Mouse (Mus musculus) forebrain, embryonic 10.5 days (tissue): ENCODE measurements around the gene Panx2. TPM values are rescaled to one million over a fixed set of nuclear protein-coding genes. Genes with fewer than 3 reads are reported as not detected.

ENCODE experiments used
- DNase-seq: peaks from one replicate; pipeline ENCODE4 v3.0.0-alpha.2; 2017; ENCODE audit warnings: low spot score; ENCODE audit errors: extremely low spot score
- H3K27ac ChIP-seq: fragments of 300-500 bp; sonication (generic); 2 replicates; pipeline ENCODE4 v1.5.1; 2016; ENCODE audit warnings: mild to moderate bottlenecking
- H3K27me3 ChIP-seq: fragments of 300-500 bp; sonication (generic); 2 replicates; pipeline ENCODE4 v1.6.1; 2016; ENCODE audit warnings: mild to moderate bottlenecking; ENCODE audit not compliant: poor library complexity, severe bottlenecking
- H3K36me3 ChIP-seq: fragments of 300-500 bp; sonication (generic); replicated peaks from 2 replicates; pipeline ENCODE4 v1.6.1; 2016; ENCODE audit warnings: mild to moderate bottlenecking, moderate library complexity
- H3K4me1 ChIP-seq: fragments of 300-500 bp; sonication (generic); 2 replicates; pipeline ENCODE4 v1.6.1; 2016
- H3K4me3 ChIP-seq: fragments of 300-500 bp; sonication (generic); 2 replicates; pipeline ENCODE4 v1.5.1; 2016; ENCODE audit warnings: mild to moderate bottlenecking, moderate library complexity
- H3K9me3 ChIP-seq: fragments of 300-500 bp; sonication (generic); 2 replicates; pipeline ENCODE4 v1.6.1; 2016; ENCODE audit warnings: mild to moderate bottlenecking, moderate library complexity
- WGBS: fragments of 180-500 bp; shearing (Covaris S2); methylation state at CpG from one replicate; pipeline ENCODE4 v1.1.7; 2016; 5-methylcytosine and 5-hydroxymethylcytosine counted together
- polyA plus RNA-seq: library from polyadenylated mRNA; unstranded; fragments of >200 nt; fragmentation: Nextera tagmentation; extraction: Ambion mirVana; gene quantifications from 2 replicates; pipeline ENCODE4 v1.2.1, GENCODE M21; 2016

The Panx2 gene
- polyA plus RNA-seq, 1 experiment from 2014 or later = 0.71 TPM

- WGBS = 86% methylated on average over 1 of the region's 1 CpGs
Measured at GRCm38 (mm10) chr15:89083906-89084305, 24.4 kb downstream of the Panx2 start.

GRCm38 (mm10) chr15:89084826-89085225 is 25.3 kb downstream of the Panx2 start:
- peaks cover 70% of the 10 kb centered on the region for H3K36me3 ChIP-seq
- no peak for DNase-seq
- H3K27ac ChIP-seq = no peak overlapping the region
- no peaks in the 10 kb centered on the region for H3K9me3 ChIP-seq
- 82% methylated on average over 2 of the region's 2 CpGs for WGBS
- H3K4me3 ChIP-seq = no peak overlapping the region
- H3K27me3 ChIP-seq = no peaks in the 10 kb centered on the region
- peaks cover 16% of the 10 kb centered on the region for H3K4me1 ChIP-seq

More at GRCm38 (mm10) chr15:89083906-89084305, 24.4 kb downstream of the Panx2 start:
- DNase-seq = no peak
- no peaks in the 10 kb centered on the region for H3K9me3 ChIP-seq
- no peaks in the 10 kb centered on the region for H3K27me3 ChIP-seq
- no peak overlapping the region for H3K4me3 ChIP-seq
- no peak overlapping the region for H3K27ac ChIP-seq
- peaks cover 79% of the 10 kb centered on the region for H3K36me3 ChIP-seq
- H3K4me1 ChIP-seq = peaks cover 10% of the 10 kb centered on the region

GRCm38 (mm10) chr15:89088607-89089247 is 29.2 kb downstream of the Panx2 start, which contains the start of gene Selenoo:
Selenoo (plus strand) TSS chr15:89089084.
- Histone ChIP-seq H3K4me1 (peaks cover 26% of the 10 kb centered on the region), H3K9me3 (no peaks in the 10 kb centered on the region), H3K4me3 (peak within 1 kb of the TSS; percentile 96), H3K27ac (peak within 1 kb of the TSS; percentile 90), H3K36me3 (peaks cover 51% of the 10 kb centered on the region), H3K27me3 (no peaks in the 10 kb centered on the region)
- 2% methylated on average over 38 of the region's 38 CpGs for WGBS
- peak; percentile 89 for DNase-seq

- H3K36me3 ChIP-seq = peaks cover 51% of the 10 kb centered on the region
- no peak for DNase-seq
Measured at GRCm38 (mm10) chr15:89089248-89090051, 29.9 kb downstream of the Panx2 start.

GRCm38 (mm10) chr15:89090662-89091061 is 31.1 kb downstream of the Panx2 start:
- H3K4me3 ChIP-seq = peak overlapping the region; percentile 96; the same call in 1 of the 2 replicates
- no peaks in the 10 kb centered on the region for H3K27me3 ChIP-seq
- H3K4me1 ChIP-seq = peaks cover 26% of the 10 kb centered on the region
- 92% methylated on average over 4 of the region's 4 CpGs for WGBS
- H3K27ac ChIP-seq = no peak overlapping the region
- H3K36me3 ChIP-seq = peaks cover 51% of the 10 kb centered on the region
- no peak for DNase-seq
- H3K9me3 ChIP-seq = no peaks in the 10 kb centered on the region

More at GRCm38 (mm10) chr15:89089248-89090051, 29.9 kb downstream of the Panx2 start:
- H3K4me3 ChIP-seq = peak overlapping the region; percentile 96
- no peaks in the 10 kb centered on the region for H3K9me3 ChIP-seq
- H3K27ac ChIP-seq = peak overlapping the region; percentile 90
- no peaks in the 10 kb centered on the region for H3K27me3 ChIP-seq
- peaks cover 26% of the 10 kb centered on the region for H3K4me1 ChIP-seq
- 4% methylated on average over 68 of the region's 68 CpGs for WGBS

- Histone ChIP-seq H3K9me3 (no peaks in the 10 kb centered on the region), H3K27me3 (no peaks in the 10 kb centered on the region), H3K4me1 (peaks cover 26% of the 10 kb centered on the region), H3K4me3 (no peak overlapping the region), H3K27ac (no peak overlapping the region), H3K36me3 (peaks cover 52% of the 10 kb centered on the region)
- DNase-seq = no peak
- WGBS = 87% methylated on average over 5 of the region's 5 CpGs
Measured at GRCm38 (mm10) chr15:89092181-89092580, 32.6 kb downstream of the Panx2 start.

GRCm38 (mm10) chr15:89097450-89097849 is 37.9 kb downstream of the Panx2 start:
- no peak overlapping the region for H3K4me3 ChIP-seq
- peaks cover 1% of the 10 kb centered on the region for H3K4me1 ChIP-seq
- DNase-seq = no peak
- WGBS = 95% methylated on average over 5 of the region's 5 CpGs
- no peak overlapping the region for H3K27ac ChIP-seq
- H3K27me3 ChIP-seq = no peaks in the 10 kb centered on the region
- no peaks in the 10 kb centered on the region for H3K9me3 ChIP-seq
- peaks cover 100% of the 10 kb centered on the region for H3K36me3 ChIP-seq

GRCm38 (mm10) chr15:89098616-89099015 is 39.1 kb downstream of the Panx2 start:
- H3K9me3 ChIP-seq = no peaks in the 10 kb centered on the region
- H3K27me3 ChIP-seq = no peaks in the 10 kb centered on the region
- no peak overlapping the region for H3K27ac ChIP-seq
- peaks cover 5% of the 10 kb centered on the region for H3K4me1 ChIP-seq
- 92% methylated on average over 7 of the region's 7 CpGs for WGBS
- H3K4me3 ChIP-seq = no peak overlapping the region
- H3K36me3 ChIP-seq = peaks cover 100% of the 10 kb centered on the region
- no peak for DNase-seq

- Histone ChIP-seq H3K27me3 (no peaks in the 10 kb centered on the region), H3K36me3 (peaks cover 100% of the 10 kb centered on the region)
Measured at GRCm38 (mm10) chr15:89100823-89101222, 41.3 kb downstream of the Panx2 start.

GRCm38 (mm10) chr15:89102646-89103045 is 43.1 kb downstream of the Panx2 start:
- no peak overlapping the region for H3K4me3 ChIP-seq
- H3K27ac ChIP-seq = no peak overlapping the region
- no peaks in the 10 kb centered on the region for H3K27me3 ChIP-seq
- 68% methylated on average over 5 of the region's 5 CpGs for WGBS
- DNase-seq = no peak
- H3K9me3 ChIP-seq = no peaks in the 10 kb centered on the region
- peaks cover 100% of the 10 kb centered on the region for H3K36me3 ChIP-seq
- H3K4me1 ChIP-seq = peaks cover 5% of the 10 kb centered on the region

More at GRCm38 (mm10) chr15:89100823-89101222, 41.3 kb downstream of the Panx2 start:
- H3K4me3 ChIP-seq = no peak overlapping the region
- H3K9me3 ChIP-seq = no peaks in the 10 kb centered on the region
- peaks cover 5% of the 10 kb centered on the region for H3K4me1 ChIP-seq
- H3K27ac ChIP-seq = no peak overlapping the region
- 96% methylated on average over 12 of the region's 12 CpGs for WGBS
- DNase-seq = no peak

- DNase-seq = no peak
- Histone ChIP-seq H3K9me3 (no peaks in the 10 kb centered on the region), H3K4me1 (peaks cover 5% of the 10 kb centered on the region), H3K27ac (no peak overlapping the region), H3K36me3 (peaks cover 100% of the 10 kb centered on the region), H3K4me3 (no peak overlapping the region), H3K27me3 (no peaks in the 10 kb centered on the region)
- WGBS = 88% methylated on average over 10 of the region's 10 CpGs
Measured at GRCm38 (mm10) chr15:89103921-89104320, 44.4 kb downstream of the Panx2 start.

- H3K36me3 ChIP-seq = peaks cover 100% of the 10 kb centered on the region
- no peak for DNase-seq
- WGBS = 95% methylated on average over 8 of the region's 8 CpGs
- no peak overlapping the region for H3K4me3 ChIP-seq
- H3K27me3 ChIP-seq = no peaks in the 10 kb centered on the region
- H3K27ac ChIP-seq = no peak overlapping the region
- H3K9me3 ChIP-seq = no peaks in the 10 kb centered on the region
- H3K4me1 ChIP-seq = peaks cover 5% of the 10 kb centered on the region
Measured at GRCm38 (mm10) chr15:89104425-89104824, 44.9 kb downstream of the Panx2 start.

- Histone ChIP-seq H3K4me3 (no peak overlapping the region), H3K4me1 (peaks cover 5% of the 10 kb centered on the region), H3K27me3 (no peaks in the 10 kb centered on the region), H3K36me3 (peaks cover 100% of the 10 kb centered on the region), H3K27ac (no peak overlapping the region), H3K9me3 (no peaks in the 10 kb centered on the region)
- WGBS = 92% methylated on average over 13 of the region's 13 CpGs
- DNase-seq = no peak
Measured at GRCm38 (mm10) chr15:89106073-89106472, 46.5 kb downstream of the Panx2 start.
